Mouse (Mus musculus): ENCODE data around the gene Trim9.

Trim9 gene

GRCm38 (mm10) chr12:70347202-70347841 lies at the start of gene Trim9:
Trim9 (minus strand) TSS chr12:70347614.
- H3K4me1 ChIP-seq (replicated peaks; ENCODE audit: low read depth, low read length): peaks cover 21% of the 10 kb centered on the region
- peaks cover 42% of the 10 kb centered on the region for H3K27me3 ChIP-seq (ENCODE audit: insufficient read depth, low read length)
- H3K4me3 ChIP-seq (replicated peaks; ENCODE audit: low read length): peak within 1 kb of the TSS; percentile 89
- no peaks in the 10 kb centered on the region for H3K36me3 ChIP-seq (ENCODE audit: insufficient read depth, low read length)
- TF ChIP-seq CTCF (conservative IDR thresholded peaks at IDR 0.05; ENCODE audit: low read length) (no peak), POU5F1 (IDR thresholded peaks at IDR 0.05; ENCODE audit: borderline replicate concordance, low read length) (no peak), NANOG (IDR thresholded peaks at IDR 0.05; ENCODE audit: borderline replicate concordance, low read length) (no peak)
- H3K9me3 ChIP-seq (ENCODE audit: low read length): no peaks in the 10 kb centered on the region

- TF ChIP-seq NANOG (IDR thresholded peaks at IDR 0.05; ENCODE audit: borderline replicate concordance, low read length) (no peak), CTCF (conservative IDR thresholded peaks at IDR 0.05; ENCODE audit: low read length) (no peak), POU5F1 (IDR thresholded peaks at IDR 0.05; ENCODE audit: borderline replicate concordance, low read length) (no peak)
- Histone ChIP-seq H3K27me3 (ENCODE audit: insufficient read depth, low read length) (no peaks in the 10 kb centered on the region), H3K9me3 (ENCODE audit: low read length) (no peaks in the 10 kb centered on the region), H3K4me3 (replicated peaks; ENCODE audit: low read length) (no peak overlapping the region), H3K4me1 (replicated peaks; ENCODE audit: low read depth, low read length) (no peaks in the 10 kb centered on the region), H3K36me3 (ENCODE audit: insufficient read depth, low read length) (no peaks in the 10 kb centered on the region)
Observed at GRCm38 (mm10) chr12:70395061-70395460, 47.6 kb upstream of the Trim9 start.

- H3K27me3 ChIP-seq (ENCODE audit: insufficient read depth, low read length): no peaks in the 10 kb centered on the region
Observed at GRCm38 (mm10) chr12:70391236-70391635, 43.8 kb upstream of the Trim9 start.

GRCm38 (mm10) chr12:70374976-70375375 lies 27.6 kb upstream of the Trim9 start:
- Histone ChIP-seq H3K4me3 (replicated peaks; ENCODE audit: low read length) (no peak overlapping the region), H3K36me3 (ENCODE audit: insufficient read depth, low read length) (no peaks in the 10 kb centered on the region), H3K4me1 (replicated peaks; ENCODE audit: low read depth, low read length) (no peaks in the 10 kb centered on the region), H3K27me3 (ENCODE audit: insufficient read depth, low read length) (no peaks in the 10 kb centered on the region), H3K9me3 (ENCODE audit: low read length) (no peaks in the 10 kb centered on the region)
- TF ChIP-seq CTCF (conservative IDR thresholded peaks at IDR 0.05; ENCODE audit: low read length) (no peak), NANOG (IDR thresholded peaks at IDR 0.05; ENCODE audit: borderline replicate concordance, low read length) (no peak), POU5F1 (IDR thresholded peaks at IDR 0.05; ENCODE audit: borderline replicate concordance, low read length) (no peak)

More at GRCm38 (mm10) chr12:70391236-70391635, 43.8 kb upstream of the Trim9 start:
- no peaks in the 10 kb centered on the region for H3K9me3 ChIP-seq (ENCODE audit: low read length)
- H3K4me3 ChIP-seq (replicated peaks; ENCODE audit: low read length): no peak overlapping the region
- no peaks in the 10 kb centered on the region for H3K36me3 ChIP-seq (ENCODE audit: insufficient read depth, low read length)
- no peaks in the 10 kb centered on the region for H3K4me1 ChIP-seq (replicated peaks; ENCODE audit: low read depth, low read length)
- TF ChIP-seq NANOG (IDR thresholded peaks at IDR 0.05; ENCODE audit: borderline replicate concordance, low read length) (no peak), POU5F1 (IDR thresholded peaks at IDR 0.05; ENCODE audit: borderline replicate concordance, low read length) (no peak)

GRCm38 (mm10) chr12:70372874-70373273 lies 25.5 kb upstream of the Trim9 start:
- no peaks in the 10 kb centered on the region for H3K36me3 ChIP-seq (ENCODE audit: insufficient read depth, low read length)
- TF ChIP-seq CTCF (conservative IDR thresholded peaks at IDR 0.05; ENCODE audit: low read length) (no peak), POU5F1 (IDR thresholded peaks at IDR 0.05; ENCODE audit: borderline replicate concordance, low read length) (no peak), NANOG (IDR thresholded peaks at IDR 0.05; ENCODE audit: borderline replicate concordance, low read length) (no peak)
- no peaks in the 10 kb centered on the region for H3K9me3 ChIP-seq (ENCODE audit: low read length)
- no peaks in the 10 kb centered on the region for H3K4me1 ChIP-seq (replicated peaks; ENCODE audit: low read depth, low read length)
- peaks cover 3% of the 10 kb centered on the region for H3K27me3 ChIP-seq (ENCODE audit: insufficient read depth, low read length)
- no peak overlapping the region for H3K4me3 ChIP-seq (replicated peaks; ENCODE audit: low read length)

- TF ChIP-seq NANOG (IDR thresholded peaks at IDR 0.05; ENCODE audit: borderline replicate concordance, low read length): no peak
- no peak for TF ChIP-seq POU5F1 (IDR thresholded peaks at IDR 0.05; ENCODE audit: borderline replicate concordance, low read length)
- TF ChIP-seq CTCF (conservative IDR thresholded peaks at IDR 0.05; ENCODE audit: low read length): no peak
- Histone ChIP-seq H3K9me3 (ENCODE audit: low read length) (no peaks in the 10 kb centered on the region), H3K4me1 (replicated peaks; ENCODE audit: low read depth, low read length) (peaks cover 4% of the 10 kb centered on the region; the same call in 1 of the 2 replicates), H3K4me3 (replicated peaks; ENCODE audit: low read length) (no peak overlapping the region), H3K27me3 (ENCODE audit: insufficient read depth, low read length) (peaks cover 3% of the 10 kb centered on the region), H3K36me3 (ENCODE audit: insufficient read depth, low read length) (no peaks in the 10 kb centered on the region)
Observed at GRCm38 (mm10) chr12:70369348-70369747, 21.9 kb upstream of the Trim9 start.

- Histone ChIP-seq H3K36me3 (ENCODE audit: insufficient read depth, low read length) (no peaks in the 10 kb centered on the region), H3K9me3 (ENCODE audit: low read length) (no peaks in the 10 kb centered on the region), H3K27me3 (ENCODE audit: insufficient read depth, low read length) (peaks cover 3% of the 10 kb centered on the region), H3K4me1 (replicated peaks; ENCODE audit: low read depth, low read length) (peaks cover 4% of the 10 kb centered on the region; the same call in 1 of the 2 replicates), H3K4me3 (replicated peaks; ENCODE audit: low read length) (no peak overlapping the region)
- no peak for TF ChIP-seq NANOG (IDR thresholded peaks at IDR 0.05; ENCODE audit: borderline replicate concordance, low read length)
- TF ChIP-seq CTCF (conservative IDR thresholded peaks at IDR 0.05; ENCODE audit: low read length): no peak
- TF ChIP-seq POU5F1 (IDR thresholded peaks at IDR 0.05; ENCODE audit: borderline replicate concordance, low read length): no peak
Observed at GRCm38 (mm10) chr12:70368820-70369219, 21.4 kb upstream of the Trim9 start.

- H3K9me3 ChIP-seq (ENCODE audit: low read length): no peaks in the 10 kb centered on the region
- H3K36me3 ChIP-seq (ENCODE audit: insufficient read depth, low read length): no peaks in the 10 kb centered on the region
- H3K4me3 ChIP-seq (replicated peaks; ENCODE audit: low read length): peak overlapping the region; percentile 60
- H3K27me3 ChIP-seq (ENCODE audit: insufficient read depth, low read length): peaks cover 3% of the 10 kb centered on the region
- TF ChIP-seq CTCF (conservative IDR thresholded peaks at IDR 0.05; ENCODE audit: low read length) (no peak), NANOG (IDR thresholded peaks at IDR 0.05; ENCODE audit: borderline replicate concordance, low read length) (no peak), POU5F1 (IDR thresholded peaks at IDR 0.05; ENCODE audit: borderline replicate concordance, low read length) (no peak)
- peaks cover 4% of the 10 kb centered on the region; the same call in 1 of the 2 replicates for H3K4me1 ChIP-seq (replicated peaks; ENCODE audit: low read depth, low read length)
Observed at GRCm38 (mm10) chr12:70367326-70368248, 20.2 kb upstream of the Trim9 start.
